Mouse (Mus musculus) embryonic facial prominence, embryonic 14.5 days (tissue): Measurements from ENCODE around the gene Nynrin. TPM values are rescaled to one million over a fixed set of nuclear protein-coding genes. Genes with fewer than 3 reads are reported as not detected.
A peak's percentile ranks its signal among the peaks of the same experiment; 100 is the strongest.

ENCODE experiments used
- ATAC-seq: fragments of 200-750 bp; cut with Nextera tagmentation; 2 replicates; pipeline ENCODE4 v1.8.0; 2017; ENCODE audit warnings: low read depth, moderate number of reproducible peaks, moderate TSS enrichment
- DNase-seq: peaks from one replicate; pipeline ENCODE4 v3.0.0-alpha.2; 2015; ENCODE audit warnings: low spot score
- H3K27ac ChIP-seq: fragments of 300-500 bp; sonication (generic); replicated peaks from 2 replicates; pipeline ENCODE4 v1.5.1; 2014; ENCODE audit warnings: low read depth, mild to moderate bottlenecking, low read length, moderate library complexity
- H3K27me3 ChIP-seq: fragments of 300-500 bp; sonication (generic); replicated peaks from 2 replicates; pipeline ENCODE4 v1.6.1; 2014; ENCODE audit warnings: low read length; ENCODE audit not compliant: control insufficient read depth, insufficient read depth
- H3K36me3 ChIP-seq: fragments of 300-500 bp; sonication (generic); 2 replicates; pipeline ENCODE4 v1.6.1; 2014; ENCODE audit warnings: low read length, mixed read lengths; ENCODE audit not compliant: control insufficient read depth, insufficient read depth
- H3K4me1 ChIP-seq: fragments of 300-500 bp; sonication (generic); 2 replicates; pipeline ENCODE4 v1.6.1; 2014; ENCODE audit warnings: antibody characterized with exemption, low read length; ENCODE audit not compliant: control insufficient read depth, insufficient read depth
- H3K4me2 ChIP-seq: fragments of 300-500 bp; sonication (generic); 2 replicates; pipeline ENCODE4 v1.6.1; 2014; ENCODE audit warnings: low read depth, mild to moderate bottlenecking, low read length, moderate library complexity, mixed read lengths
- H3K4me3 ChIP-seq: fragments of 300-500 bp; sonication (generic); 2 replicates; pipeline ENCODE4 v1.5.1; 2014; ENCODE audit warnings: low read depth, mild to moderate bottlenecking, low read length
- H3K9ac ChIP-seq: fragments of 300-500 bp; sonication (generic); 2 replicates; pipeline ENCODE4 v1.6.1; 2014; ENCODE audit warnings: low read depth, mild to moderate bottlenecking, low read length, moderate library complexity, mixed read lengths
- H3K9me3 ChIP-seq: fragments of 300-500 bp; sonication (generic); 2 replicates; pipeline ENCODE4 v1.6.1; 2016; ENCODE audit warnings: low read length; ENCODE audit not compliant: control insufficient read depth
- WGBS: fragments of 180-500 bp; shearing (Covaris S2); extraction: QIAGEN DNeasy Blood & Tissue Kit; methylation state at CpG from one replicate; pipeline ENCODE4 v1.1.7; 2014; 5-methylcytosine and 5-hydroxymethylcytosine counted together
- polyA plus RNA-seq: library from polyadenylated mRNA; unstranded; fragments of >200 nt; fragmentation: Nextera tagmentation; extraction: Ambion mirVana; gene quantifications from 2 replicates; pipeline ENCODE4 v1.2.1, GENCODE M21; 2014

The Nynrin gene
- polyA plus RNA-seq, 1 experiment from 2014 or later: 15.6 TPM

GRCm38 (mm10) chr14:55824481-55825215 lies 29.2 kb upstream of the Nynrin start:
- ATAC-seq (peak; percentile 30), DNase-seq (peak; percentile 95)
- Histone ChIP-seq H3K4me2 (peak overlapping the region; percentile 88), H3K36me3 (peaks cover 35% of the 10 kb centered on the region), H3K9me3 (no peaks in the 10 kb centered on the region), H3K27me3 (no peaks in the 10 kb centered on the region), H3K4me1 (peaks cover 18% of the 10 kb centered on the region), H3K9ac (peak overlapping the region; percentile 82), H3K27ac (peak overlapping the region; percentile 98), H3K4me3 (peak overlapping the region; percentile 60)
- under 1% methylated on average over 31 of the region's 32 CpGs for WGBS

DNA sequence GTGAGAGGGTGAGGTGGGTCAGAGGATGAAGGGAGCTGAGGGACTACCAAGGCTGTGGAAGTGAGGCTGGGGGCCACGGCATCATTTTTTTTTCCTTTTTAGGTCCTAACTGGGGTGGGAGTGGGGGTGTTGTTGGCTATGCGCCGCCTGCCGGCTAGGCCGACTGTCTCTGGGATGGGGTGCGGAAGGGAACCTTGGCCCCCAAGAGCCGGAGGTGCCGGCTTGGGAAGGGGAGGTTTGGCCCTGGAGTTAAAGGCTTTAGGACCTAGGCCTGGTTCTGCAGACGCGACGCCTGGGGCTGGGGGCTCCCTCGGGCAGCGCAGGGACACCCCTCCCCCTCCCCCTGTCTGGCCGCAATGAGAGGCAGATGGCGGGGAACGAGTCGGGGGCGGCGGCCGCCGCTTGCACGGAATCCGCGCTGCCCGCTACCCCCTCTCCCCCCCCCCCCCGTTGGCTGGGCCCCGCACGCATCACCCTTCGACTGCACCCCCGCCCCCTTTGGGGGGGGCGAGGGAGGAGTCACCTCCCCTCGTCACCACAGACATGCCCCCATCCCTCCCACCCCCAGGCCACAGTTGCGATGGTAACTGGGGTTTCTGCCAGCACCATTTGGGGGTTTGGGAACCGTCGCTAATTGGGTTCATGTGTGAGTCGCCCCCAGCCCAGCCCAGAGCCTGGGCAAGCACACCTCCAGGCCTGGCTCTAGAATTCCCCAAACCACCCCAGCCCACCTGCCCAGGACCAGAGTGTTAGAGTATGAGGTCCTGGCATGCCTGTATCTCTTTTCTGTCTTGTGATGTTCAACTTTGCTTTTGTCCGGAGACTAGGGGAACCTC lies 28.4 kb upstream of the Nynrin start:
- Histone ChIP-seq H3K36me3 (peaks cover 43% of the 10 kb centered on the region), H3K4me1 (peaks cover 18% of the 10 kb centered on the region), H3K9me3 (no peaks in the 10 kb centered on the region), H3K27me3 (no peaks in the 10 kb centered on the region), H3K27ac (peak overlapping the region; percentile 98), H3K9ac (peak overlapping the region; percentile 82), H3K4me3 (peak overlapping the region; percentile 60), H3K4me2 (peak overlapping the region; percentile 88)
- ATAC-seq (no peak; the same call in 1 of the 2 replicates), DNase-seq (peak; percentile 91)
- WGBS: 0% methylated on average over 8 of the region's 37 CpGs

DNA sequence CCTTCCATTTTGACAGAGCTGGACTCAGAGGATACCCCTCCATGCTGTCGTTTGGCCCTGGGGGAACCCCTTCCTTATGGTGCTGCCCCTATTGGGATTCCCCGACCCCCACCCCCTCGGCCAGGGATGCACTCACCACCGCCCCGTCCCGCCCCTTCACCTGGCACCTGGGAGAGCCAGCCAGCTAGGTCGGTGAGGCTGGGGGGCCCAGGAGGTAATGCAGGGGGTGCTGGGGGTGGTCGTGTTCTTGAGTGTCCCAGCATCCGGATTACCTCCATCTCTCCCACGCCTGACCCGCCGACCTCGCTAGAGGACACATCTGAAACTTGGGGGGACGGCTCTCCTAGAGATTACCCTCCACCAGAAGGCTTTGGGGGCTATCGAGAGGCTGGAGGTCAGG lies 27.7 kb upstream of the Nynrin start:
- Histone ChIP-seq H3K4me1 (peaks cover 18% of the 10 kb centered on the region), H3K27ac (peak overlapping the region; percentile 98), H3K9me3 (no peaks in the 10 kb centered on the region), H3K4me3 (peak overlapping the region; percentile 60), H3K36me3 (peaks cover 50% of the 10 kb centered on the region), H3K9ac (peak overlapping the region; percentile 82), H3K4me2 (peak overlapping the region; percentile 88), H3K27me3 (no peaks in the 10 kb centered on the region)
- DNase-seq (no peak), ATAC-seq (no peak)
- WGBS: 3% methylated on average over 13 of the region's 15 CpGs

DNA sequence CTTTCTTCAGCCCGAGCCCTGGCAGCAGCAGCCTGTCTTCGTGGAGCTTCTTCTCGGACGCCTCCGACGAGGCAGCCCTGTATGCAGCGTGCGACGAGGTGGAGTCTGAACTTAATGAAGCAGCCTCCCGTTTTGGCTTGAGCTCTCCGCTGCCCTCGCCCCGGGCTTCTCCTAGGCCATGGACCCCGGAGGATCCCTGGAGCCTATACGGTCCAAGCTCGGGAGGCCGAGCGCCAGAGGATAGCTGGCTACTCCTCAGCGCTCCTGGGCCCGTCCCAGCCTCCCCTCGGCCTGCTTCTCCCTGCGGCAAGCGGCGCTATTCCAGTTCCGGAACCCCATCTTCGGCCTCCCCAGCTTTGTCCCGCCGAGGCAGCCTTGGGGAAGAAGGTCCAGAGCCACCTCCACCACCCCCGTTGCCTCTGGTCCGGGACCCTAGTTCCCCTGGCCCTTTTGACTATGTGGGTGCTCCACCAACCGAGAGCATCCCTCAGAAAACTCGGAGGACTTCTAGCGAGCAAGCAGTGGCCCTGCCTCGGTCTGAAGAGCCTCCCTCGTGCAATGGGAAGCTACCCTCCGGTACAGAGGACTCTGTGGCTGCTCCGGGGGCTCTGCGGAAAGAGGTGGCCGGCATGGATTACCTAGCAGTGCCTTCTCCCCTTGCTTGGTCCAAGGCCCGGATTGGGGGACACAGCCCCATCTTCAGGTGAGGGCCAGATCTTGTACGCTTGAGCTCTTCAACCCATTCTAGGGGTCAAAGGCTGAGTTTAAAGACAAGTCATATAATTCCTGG lies 27.1 kb upstream of the Nynrin start:
- Histone ChIP-seq H3K9ac (peak overlapping the region; percentile 82), H3K4me2 (peak overlapping the region; percentile 88), H3K27me3 (no peaks in the 10 kb centered on the region), H3K9me3 (no peaks in the 10 kb centered on the region), H3K4me1 (peaks cover 18% of the 10 kb centered on the region), H3K27ac (peak overlapping the region; percentile 98; the same call in 1 of the 2 replicates), H3K36me3 (peaks cover 56% of the 10 kb centered on the region), H3K4me3 (peak overlapping the region; percentile 60)
- ATAC-seq: no peak
- DNase-seq: no peak
- 9% methylated on average over 37 of the region's 41 CpGs for WGBS

DNA sequence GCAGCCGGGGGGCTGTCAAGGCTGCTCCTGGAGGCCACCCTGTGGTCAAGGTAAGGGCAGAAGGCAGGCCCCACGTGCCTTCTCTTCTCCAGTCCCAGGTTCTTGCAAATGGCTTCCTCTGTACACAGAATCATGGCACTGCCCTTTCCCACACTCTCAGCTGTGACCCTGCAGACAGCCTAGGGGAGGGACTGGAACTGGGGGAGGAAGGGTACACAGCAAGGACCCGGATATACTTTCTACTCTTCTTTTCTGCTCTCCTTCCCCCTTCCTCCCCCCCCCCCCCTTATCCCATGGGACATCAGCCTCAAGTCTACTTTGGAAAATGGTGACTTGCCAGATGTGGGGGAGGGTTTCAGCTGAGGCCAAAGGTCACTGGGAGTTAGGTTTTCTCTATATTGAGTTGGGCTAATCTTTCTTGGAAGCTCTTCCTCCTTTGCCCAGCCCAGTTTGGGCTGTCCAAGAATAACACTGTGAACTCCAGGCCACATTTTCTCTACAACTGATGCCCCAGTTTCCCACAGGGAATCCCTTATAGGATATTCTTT lies 25.0 kb upstream of the Nynrin start:
- Histone ChIP-seq H3K4me3 (no peak overlapping the region), H3K36me3 (peaks cover 76% of the 10 kb centered on the region), H3K4me2 (peak overlapping the region; percentile 88), H3K9ac (peak overlapping the region; percentile 51; the same call in 1 of the 2 replicates), H3K27me3 (no peaks in the 10 kb centered on the region), H3K27ac (no peak overlapping the region), H3K9me3 (no peaks in the 10 kb centered on the region), H3K4me1 (peaks cover 15% of the 10 kb centered on the region)
- ATAC-seq: no peak
- DNase-seq: no peak
- WGBS: 14% methylated on average over 3 of the region's 3 CpGs

GRCm38 (mm10) chr14:55829854-55830253 lies 24.0 kb upstream of the Nynrin start:
- no peak overlapping the region for H3K4me2 ChIP-seq
- no peaks in the 10 kb centered on the region for H3K27me3 ChIP-seq
- H3K9ac ChIP-seq: no peak overlapping the region
- no peaks in the 10 kb centered on the region for H3K9me3 ChIP-seq
- 89% methylated on average over 16 of the region's 16 CpGs for WGBS
- DNase-seq (no peak), ATAC-seq (no peak)
- H3K36me3 ChIP-seq: peaks cover 82% of the 10 kb centered on the region
- H3K4me3 ChIP-seq: no peak overlapping the region
- peaks cover 21% of the 10 kb centered on the region for H3K4me1 ChIP-seq
- no peak overlapping the region for H3K27ac ChIP-seq

- DNase-seq (no peak), ATAC-seq (no peak)
- Histone ChIP-seq H3K4me3 (no peak overlapping the region), H3K27ac (no peak overlapping the region), H3K36me3 (peaks cover 82% of the 10 kb centered on the region), H3K9me3 (no peaks in the 10 kb centered on the region), H3K27me3 (no peaks in the 10 kb centered on the region), H3K4me2 (no peak overlapping the region), H3K4me1 (peaks cover 24% of the 10 kb centered on the region), H3K9ac (no peak overlapping the region)
- WGBS: 75% methylated on average over 4 of the region's 4 CpGs
Observed at GRCm38 (mm10) chr14:55830331-55830730, 23.5 kb upstream of the Nynrin start.

DNA sequence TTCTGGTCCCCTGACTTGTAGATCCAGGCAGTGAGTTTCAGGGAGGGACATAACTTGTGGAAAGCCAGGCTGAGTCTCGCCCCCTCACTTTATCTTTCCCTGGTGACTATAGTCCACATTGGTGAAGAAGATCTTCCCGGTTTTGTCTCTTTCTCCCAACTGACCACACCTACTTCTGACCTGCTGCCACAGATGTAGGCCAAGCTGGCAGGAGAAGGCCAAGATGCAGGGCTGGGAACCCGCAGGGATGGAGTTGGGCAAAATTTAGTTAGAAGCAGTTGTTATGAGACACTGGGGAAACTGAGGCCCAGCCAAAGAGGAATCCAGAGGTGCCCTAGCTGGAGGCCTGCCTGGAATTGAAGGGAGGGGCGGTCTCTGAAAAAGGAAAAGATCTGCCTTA lies 20.7 kb upstream of the Nynrin start:
- Histone ChIP-seq H3K27me3 (no peaks in the 10 kb centered on the region), H3K9me3 (no peaks in the 10 kb centered on the region), H3K27ac (0 out of 2 replicates have a peak overlapping the region, but pooled peaks have one; percentile 53), H3K4me1 (peaks cover 28% of the 10 kb centered on the region), H3K36me3 (peaks cover 63% of the 10 kb centered on the region), H3K4me2 (no peak overlapping the region), H3K9ac (no peak overlapping the region), H3K4me3 (no peak overlapping the region)
- ATAC-seq: no peak
- no peak for DNase-seq
- WGBS: 87% methylated on average over 4 of the region's 4 CpGs
